Mouse (Mus musculus) forebrain, embryonic 16.5 days (tissue): Measurements from ENCODE around the gene Gbgt1. TPM values are rescaled to one million over a fixed set of nuclear protein-coding genes. Genes with fewer than 3 reads are reported as not detected.
A peak's percentile ranks its signal among the peaks of the same experiment; 100 is the strongest.

Experiments
- ATAC-seq: fragments of 200-750 bp; cut with Nextera tagmentation; 2 replicates; pipeline ENCODE4 v1.8.0; 2017; ENCODE audit warnings: mild to moderate bottlenecking, moderate library complexity
- H3K27ac ChIP-seq: fragments of 300-500 bp; sonication (generic); 2 replicates; pipeline ENCODE4 v1.5.1; 2014; ENCODE audit warnings: low read length, control low read depth
- H3K27me3 ChIP-seq: fragments of 300-500 bp; sonication (generic); replicated peaks from 2 replicates; pipeline ENCODE4 v1.6.1; 2014; ENCODE audit warnings: low read length; ENCODE audit not compliant: control insufficient read depth, insufficient read depth
- H3K36me3 ChIP-seq: fragments of 300-500 bp; sonication (generic); 2 replicates; pipeline ENCODE4 v1.6.1; 2014; ENCODE audit not compliant: control insufficient read depth, insufficient read depth
- H3K4me1 ChIP-seq: fragments of 300-500 bp; sonication (generic); replicated peaks from 2 replicates; pipeline ENCODE4 v1.6.1; 2014; ENCODE audit warnings: low read length; ENCODE audit not compliant: control insufficient read depth, insufficient read depth
- H3K4me2 ChIP-seq: fragments of 300-500 bp; sonication (generic); 2 replicates; pipeline ENCODE4 v1.6.1; 2014; ENCODE audit warnings: mild to moderate bottlenecking, low read length, control low read depth
- H3K4me3 ChIP-seq: fragments of 300-500 bp; sonication (generic); replicated peaks from 2 replicates; pipeline ENCODE4 v1.5.1; 2014; ENCODE audit warnings: mild to moderate bottlenecking, low read length, control low read depth
- H3K9ac ChIP-seq: fragments of 300-500 bp; sonication (generic); replicated peaks from 2 replicates; pipeline ENCODE4 v1.6.1; 2014; ENCODE audit warnings: low read depth, low read length, control low read depth
- H3K9me3 ChIP-seq: fragments of 300-500 bp; sonication (generic); 2 replicates; pipeline ENCODE4 v1.6.1; 2016; ENCODE audit warnings: low read length; ENCODE audit not compliant: control insufficient read depth
- WGBS: fragments of 180-500 bp; shearing (Covaris S2); extraction: QIAGEN DNeasy Blood & Tissue Kit; methylation state at CpG from one replicate; pipeline ENCODE4 v1.1.7; 2014; 5-methylcytosine and 5-hydroxymethylcytosine counted together
- polyA plus RNA-seq: library from polyadenylated mRNA; unstranded; fragments of >200 nt; fragmentation: Nextera tagmentation; extraction: Ambion mirVana; gene quantifications from 2 replicates; pipeline ENCODE4 v1.2.1, GENCODE M21; 2015

Gbgt1 gene
- polyA plus RNA-seq, 1 experiment from 2014 or later, result 0.51 TPM

DNA sequence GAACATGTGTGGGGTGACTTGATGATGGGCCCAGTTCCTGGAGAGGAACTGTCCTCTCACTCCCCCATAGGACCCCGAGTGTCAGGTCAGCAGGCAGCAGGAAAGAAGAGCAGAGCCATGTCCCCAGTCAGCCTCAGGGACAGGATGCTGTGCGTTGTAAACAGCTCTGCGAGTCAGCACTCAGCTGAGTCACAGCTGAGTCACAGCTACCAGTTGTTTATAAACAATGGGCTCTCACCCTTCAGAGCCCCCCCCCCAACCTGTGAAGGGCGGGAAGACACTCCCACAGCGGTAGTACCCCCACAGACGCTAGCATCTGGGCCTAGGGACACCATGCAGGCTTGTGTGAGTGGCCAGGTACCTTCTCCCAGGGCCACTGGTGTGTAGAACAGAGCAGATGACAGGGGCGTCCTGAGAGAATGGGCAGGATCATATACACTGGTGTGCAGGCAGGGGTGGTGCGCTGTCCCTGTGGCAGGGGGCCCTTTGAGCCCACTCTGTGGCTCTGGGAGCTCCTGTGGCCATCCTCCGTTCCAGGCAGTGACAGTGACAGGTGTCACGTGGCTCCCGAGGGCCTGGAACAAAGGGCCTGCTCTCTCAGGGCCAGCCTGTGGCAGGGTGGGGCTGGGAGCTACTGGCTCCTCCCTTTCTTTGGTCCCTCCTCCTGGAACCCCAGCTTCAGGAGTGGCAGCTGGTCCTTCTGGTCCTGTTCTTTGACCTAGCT, 28.7 kb downstream of the Gbgt1 start:
- peak overlapping the region; percentile 13; the same call in 1 of the 2 replicates for H3K4me2 ChIP-seq
- peak; percentile 32 for ATAC-seq
- peaks cover 62% of the 10 kb centered on the region for H3K4me1 ChIP-seq
- peak overlapping the region; percentile 65 for H3K27ac ChIP-seq
- 23% methylated on average over 11 of the region's 11 CpGs for WGBS
- H3K4me3 ChIP-seq, result no peak overlapping the region
- H3K9me3 ChIP-seq, result no peaks in the 10 kb centered on the region
- peak overlapping the region; percentile 32 for H3K9ac ChIP-seq
- no peaks in the 10 kb centered on the region for H3K36me3 ChIP-seq
- no peaks in the 10 kb centered on the region for H3K27me3 ChIP-seq

DNA sequence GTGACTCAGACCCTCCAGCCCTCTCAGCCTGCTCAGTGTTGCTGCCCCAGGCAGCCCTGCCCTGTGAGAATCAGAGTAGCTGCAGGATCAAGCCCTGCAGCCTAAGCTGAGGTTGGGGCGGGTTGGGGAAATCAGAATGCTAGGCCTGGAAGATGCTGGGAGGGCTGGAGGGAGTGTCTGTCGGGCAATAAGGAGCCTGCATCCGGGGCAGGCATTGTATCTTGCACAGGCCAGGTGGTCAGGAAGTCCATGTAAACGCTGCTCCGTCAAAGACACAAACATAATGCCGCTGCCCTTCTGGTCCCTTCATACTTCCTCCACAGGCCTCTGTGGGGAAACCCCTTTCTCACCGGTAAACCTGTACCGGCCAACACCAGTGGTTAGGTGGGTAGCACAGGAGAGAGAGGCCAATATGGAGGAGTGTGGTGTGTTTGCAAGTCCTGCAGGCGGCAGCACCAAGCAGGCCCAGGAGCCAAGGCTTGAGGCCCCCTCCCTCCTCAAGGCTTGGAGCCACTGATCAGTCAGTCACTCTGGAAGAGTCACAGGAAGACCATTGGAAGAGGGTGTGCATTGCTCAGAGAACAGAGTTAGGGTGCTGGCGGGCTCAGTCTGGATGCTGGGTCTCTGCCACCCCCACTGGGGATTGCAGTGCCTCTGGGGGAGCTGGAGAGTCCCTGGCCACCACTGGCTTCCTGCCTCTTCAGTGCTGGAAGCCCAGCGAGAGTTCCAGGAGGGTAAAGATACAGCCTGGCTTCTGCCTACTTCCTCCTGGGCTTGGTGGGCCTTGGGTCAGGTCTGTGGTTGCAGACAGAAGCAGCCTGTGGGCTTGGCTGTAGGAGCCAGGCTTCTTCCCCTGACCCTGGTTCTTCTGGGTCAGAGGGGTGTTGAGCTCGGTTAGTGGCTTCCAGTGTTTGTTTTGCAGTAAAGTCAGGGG, 29.5 kb downstream of the Gbgt1 start:
- H3K4me3 ChIP-seq, result no peak overlapping the region
- no peaks in the 10 kb centered on the region for H3K36me3 ChIP-seq
- ATAC-seq, result no peak
- H3K4me1 ChIP-seq, result peaks cover 58% of the 10 kb centered on the region
- peak overlapping the region; percentile 32 for H3K9ac ChIP-seq
- no peaks in the 10 kb centered on the region for H3K27me3 ChIP-seq
- H3K4me2 ChIP-seq, result peak overlapping the region; percentile 13; the same call in 1 of the 2 replicates
- peak overlapping the region; percentile 65 for H3K27ac ChIP-seq
- no peaks in the 10 kb centered on the region for H3K9me3 ChIP-seq
- 40% methylated on average over 12 of the region's 12 CpGs for WGBS

DNA sequence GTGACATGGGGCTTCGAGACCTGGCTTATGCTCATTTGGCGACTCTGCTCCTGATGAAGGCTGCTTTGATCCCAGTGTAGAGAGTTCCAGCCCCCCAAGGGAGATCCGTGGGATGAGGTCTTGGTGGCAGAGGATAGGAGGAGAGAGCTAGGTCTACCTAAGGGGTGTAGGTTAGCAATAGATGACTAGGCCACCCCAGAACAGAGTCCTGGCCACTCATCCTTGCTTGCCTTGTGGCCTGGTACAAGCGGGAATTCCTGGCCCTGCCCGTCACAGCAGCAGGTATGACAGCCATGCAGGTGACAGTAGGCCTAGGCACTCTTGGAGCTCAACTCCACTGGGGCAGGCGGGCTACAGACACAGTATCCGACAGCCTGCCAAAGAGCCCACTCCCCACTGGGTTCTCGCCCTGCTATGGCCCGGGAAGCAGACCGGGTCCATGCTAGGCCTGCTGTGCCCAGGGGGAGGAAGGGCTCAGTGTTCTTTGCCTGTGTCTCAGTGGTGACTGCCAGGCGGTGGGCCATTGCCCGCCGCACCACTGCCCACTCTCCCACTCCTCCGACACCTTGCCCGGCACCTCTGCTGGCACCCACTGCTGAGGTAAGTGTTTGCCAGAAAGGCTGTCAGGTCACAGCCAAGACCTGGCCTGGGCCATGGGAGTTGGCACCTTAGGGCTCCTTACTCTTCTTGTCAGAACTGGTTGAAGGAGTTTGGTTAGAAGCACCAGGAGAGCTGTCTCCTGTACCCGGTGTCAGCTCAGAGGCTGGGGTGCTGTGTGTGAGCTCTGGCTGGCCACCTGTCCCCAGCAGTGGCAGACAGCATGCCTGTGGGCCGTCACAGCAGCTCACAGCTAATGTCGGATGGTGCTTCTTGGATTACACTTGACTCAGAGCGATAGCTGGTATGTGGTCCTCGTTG, 31.0 kb downstream of the Gbgt1 start:
- H3K27ac ChIP-seq, result no peak overlapping the region
- 88% methylated on average over 20 of the region's 20 CpGs for WGBS
- no peak for ATAC-seq
- H3K27me3 ChIP-seq, result no peaks in the 10 kb centered on the region
- no peaks in the 10 kb centered on the region for H3K9me3 ChIP-seq
- H3K9ac ChIP-seq, result no peak overlapping the region
- H3K4me1 ChIP-seq, result peaks cover 55% of the 10 kb centered on the region
- no peak overlapping the region for H3K4me3 ChIP-seq
- no peak overlapping the region for H3K4me2 ChIP-seq
- H3K36me3 ChIP-seq, result no peaks in the 10 kb centered on the region

GRCm38 (mm10) chr2:28528354-28528730, 31.7 kb downstream of the Gbgt1 start:
- WGBS, result 83% methylated on average over 7 of the region's 7 CpGs
- Histone ChIP-seq H3K27me3 (no peaks in the 10 kb centered on the region), H3K4me1 (peaks cover 60% of the 10 kb centered on the region), H3K9me3 (no peaks in the 10 kb centered on the region), H3K4me3 (no peak overlapping the region), H3K36me3 (no peaks in the 10 kb centered on the region), H3K27ac (no peak overlapping the region), H3K9ac (no peak overlapping the region), H3K4me2 (no peak overlapping the region)
- ATAC-seq, result no peak

- H3K4me2 ChIP-seq, result no peak overlapping the region
- H3K9ac ChIP-seq, result no peak overlapping the region
- 64% methylated on average over 4 of the region's 4 CpGs for WGBS
- no peak overlapping the region for H3K27ac ChIP-seq
- H3K9me3 ChIP-seq, result no peaks in the 10 kb centered on the region
- H3K27me3 ChIP-seq, result no peaks in the 10 kb centered on the region
- H3K4me1 ChIP-seq, result peaks cover 60% of the 10 kb centered on the region
- H3K4me3 ChIP-seq, result no peak overlapping the region
- no peaks in the 10 kb centered on the region for H3K36me3 ChIP-seq
- ATAC-seq, result no peak
Observed at GRCm38 (mm10) chr2:28529856-28530255, 33.2 kb downstream of the Gbgt1 start.

DNA sequence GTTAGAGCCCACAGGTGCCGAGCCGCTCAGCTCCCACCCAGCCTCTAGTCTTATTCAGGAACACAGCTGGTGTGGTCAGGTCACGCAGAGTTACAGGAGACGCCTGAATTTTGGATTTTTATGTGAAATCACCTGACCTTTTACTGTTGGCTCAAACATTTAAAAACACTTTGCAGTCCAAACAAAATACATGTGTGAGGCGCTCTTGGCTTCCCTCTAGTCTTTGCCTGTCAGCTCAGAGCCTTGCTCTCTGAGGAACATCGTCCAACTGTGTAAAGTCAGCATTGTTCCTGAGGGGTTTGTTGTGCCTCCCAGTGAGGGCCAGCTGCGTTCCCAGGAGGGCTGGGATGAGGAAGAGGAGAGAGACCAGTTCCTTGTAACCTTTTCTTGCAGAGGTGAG, 33.6 kb downstream of the Gbgt1 start:
- Histone ChIP-seq H3K4me1 (peaks cover 60% of the 10 kb centered on the region), H3K9me3 (no peaks in the 10 kb centered on the region), H3K4me2 (no peak overlapping the region), H3K4me3 (no peak overlapping the region), H3K27me3 (no peaks in the 10 kb centered on the region), H3K36me3 (no peaks in the 10 kb centered on the region), H3K27ac (no peak overlapping the region), H3K9ac (no peak overlapping the region)
- WGBS, result 60% methylated on average over 7 of the region's 7 CpGs
- ATAC-seq, result no peak

DNA sequence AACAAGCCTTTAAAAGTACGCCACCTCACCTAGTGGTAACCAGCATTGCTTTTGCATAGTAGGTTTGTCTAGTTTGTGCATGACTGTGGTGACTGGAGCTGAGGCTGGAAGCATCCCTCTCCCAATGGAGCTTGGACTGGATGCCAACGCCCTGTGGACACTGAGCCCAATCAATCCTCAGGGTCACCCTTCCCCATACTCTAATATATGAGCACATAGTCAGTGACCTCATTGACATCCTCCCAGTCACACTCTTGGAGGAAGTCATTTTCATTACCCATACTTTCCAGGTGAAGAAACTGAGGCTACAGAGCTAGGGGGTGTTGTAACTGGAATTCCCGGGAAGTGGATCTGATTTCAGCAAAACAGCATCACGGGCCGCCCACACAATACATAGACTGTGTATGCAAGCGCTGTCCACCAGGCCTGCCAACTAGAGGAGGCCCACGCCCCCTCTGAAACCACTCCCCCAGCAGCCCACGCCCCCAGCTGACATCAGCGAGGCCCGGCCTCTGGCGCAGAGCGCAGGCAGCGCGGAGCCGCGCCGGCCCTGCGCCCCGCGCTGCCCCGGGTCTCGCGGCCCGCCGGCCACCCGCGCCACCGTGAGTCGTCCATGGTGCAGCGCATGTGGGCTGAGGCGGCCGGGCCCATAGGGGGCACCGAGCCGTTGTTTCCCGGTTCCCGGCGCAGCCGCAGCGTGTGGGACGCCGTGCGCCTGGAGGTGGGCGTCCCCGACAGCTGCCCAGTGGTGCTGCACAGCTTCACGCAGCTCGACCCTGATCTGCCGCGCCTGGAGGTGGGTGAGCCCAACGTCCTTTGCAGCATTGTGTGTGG, 36.5 kb downstream of the Gbgt1 start:
- Histone ChIP-seq H3K4me2 (peak overlapping the region; percentile 82), H3K27me3 (no peaks in the 10 kb centered on the region), H3K4me3 (peak overlapping the region; percentile 59), H3K27ac (peak overlapping the region; percentile 81), H3K9ac (peak overlapping the region; percentile 78), H3K36me3 (no peaks in the 10 kb centered on the region), H3K9me3 (no peaks in the 10 kb centered on the region), H3K4me1 (peaks cover 67% of the 10 kb centered on the region)
- 2% methylated on average over 49 of the region's 49 CpGs for WGBS
- peak; percentile 91 for ATAC-seq

DNA sequence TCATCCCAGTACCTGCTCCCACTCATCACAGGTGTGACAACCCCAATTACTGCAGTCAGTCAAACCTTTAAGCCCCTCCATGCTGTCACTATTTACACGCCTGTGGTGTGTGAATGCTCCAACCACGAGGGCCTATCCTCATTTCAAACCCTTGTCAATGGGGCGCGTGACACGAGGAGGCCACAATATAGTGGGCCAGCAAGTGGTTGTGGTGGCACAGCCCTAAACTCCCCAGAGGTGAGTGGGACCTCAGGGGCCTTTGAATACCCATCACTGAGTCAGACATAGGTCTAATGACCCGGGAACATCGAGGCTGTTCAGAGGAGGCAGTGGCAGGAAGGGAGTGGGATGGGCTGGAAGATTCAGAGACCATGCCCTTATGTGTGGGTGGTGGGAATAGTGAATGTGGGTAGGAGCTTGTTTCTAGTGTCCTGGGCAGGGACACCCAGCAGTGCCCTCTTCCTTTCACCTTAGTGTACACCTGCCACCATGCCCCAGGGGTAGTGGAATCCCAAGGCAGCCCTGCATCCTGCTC, 37.3 kb downstream of the Gbgt1 start:
- no peaks in the 10 kb centered on the region for H3K9me3 ChIP-seq
- H3K4me1 ChIP-seq, result peaks cover 72% of the 10 kb centered on the region
- no peak for ATAC-seq
- H3K9ac ChIP-seq, result peak overlapping the region; percentile 78
- no peaks in the 10 kb centered on the region for H3K36me3 ChIP-seq
- H3K4me3 ChIP-seq, result peak overlapping the region; percentile 59
- peak overlapping the region; percentile 82 for H3K4me2 ChIP-seq
- H3K27ac ChIP-seq, result peak overlapping the region; percentile 81
- no peaks in the 10 kb centered on the region for H3K27me3 ChIP-seq
- WGBS, result 57% methylated on average over 7 of the region's 7 CpGs
